Mouse (Mus musculus): ENCODE data around the gene Gnaq.

Gnaq gene

GRCm38 (mm10) chr19:16132791-16132864 is at the start of gene Gnaq:
Gene Gnaq, plus strand, starts transcription at chr19:16132831.
- 0% methylated on average over 11 of the region's 14 CpGs for WGBS

GRCm38 (mm10) chr19:16083981-16084630 is 48.5 kb upstream of the Gnaq start:
- 81% methylated on average over 21 of the region's 21 CpGs for WGBS

- WGBS: 42% methylated on average over 4 of the region's 4 CpGs
Observed at GRCm38 (mm10) chr19:16085248-16085647, 47.4 kb upstream of the Gnaq start.

- 93% methylated on average over 4 of the region's 4 CpGs for WGBS
Observed at GRCm38 (mm10) chr19:16093616-16094015, 39.0 kb upstream of the Gnaq start.

- 80% methylated on average over 3 of the region's 3 CpGs for WGBS
Observed at GRCm38 (mm10) chr19:16109901-16110300, 22.7 kb upstream of the Gnaq start.

GRCm38 (mm10) chr19:16110670-16111069 is 22.0 kb upstream of the Gnaq start:
- WGBS: 77% methylated on average over 3 of the region's 3 CpGs

- WGBS: 59% methylated on average over 1 of the region's 1 CpGs
Observed at GRCm38 (mm10) chr19:16113295-16113694, 19.3 kb upstream of the Gnaq start.

- WGBS: 73% methylated on average over 4 of the region's 4 CpGs
Observed at GRCm38 (mm10) chr19:16118421-16118820, 14.2 kb upstream of the Gnaq start.

- 15% methylated on average over 2 of the region's 2 CpGs for WGBS
Observed at GRCm38 (mm10) chr19:16121301-16121700, 11.3 kb upstream of the Gnaq start.

GRCm38 (mm10) chr19:16128715-16129114 is 3.9 kb upstream of the Gnaq start:
- 57% methylated on average over 5 of the region's 5 CpGs for WGBS

- WGBS: 78% methylated on average over 2 of the region's 2 CpGs
Observed at GRCm38 (mm10) chr19:16129171-16129570, 3.5 kb upstream of the Gnaq start.

- 76% methylated on average over 3 of the region's 3 CpGs for WGBS
Observed at GRCm38 (mm10) chr19:16130476-16130875, 2.2 kb upstream of the Gnaq start.

GRCm38 (mm10) chr19:16131831-16132230 is 800 bp upstream of the Gnaq start:
- WGBS: 16% methylated on average over 6 of the region's 6 CpGs

GRCm38 (mm10) chr19:16132340-16132790 is 266 bp upstream of the Gnaq start:
- WGBS: under 1% methylated on average over 37 of the region's 57 CpGs

- under 1% methylated on average over 113 of the region's 139 CpGs for WGBS
Observed at GRCm38 (mm10) chr19:16132865-16133720, 462 bp downstream of the Gnaq start.

- WGBS: under 1% methylated on average over 25 of the region's 25 CpGs
Observed at GRCm38 (mm10) chr19:16133721-16134570, 1.3 kb downstream of the Gnaq start.

- WGBS: 40% methylated on average over 5 of the region's 5 CpGs
Observed at GRCm38 (mm10) chr19:16138064-16138580, 5.5 kb downstream of the Gnaq start.

GRCm38 (mm10) chr19:16140710-16141109 is 8.1 kb downstream of the Gnaq start:
- 20% methylated on average over 4 of the region's 4 CpGs for WGBS

- WGBS: 69% methylated on average over 4 of the region's 4 CpGs
Observed at GRCm38 (mm10) chr19:16141857-16142256, 9.2 kb downstream of the Gnaq start.

- WGBS: 60% methylated on average over 10 of the region's 10 CpGs
Observed at GRCm38 (mm10) chr19:16142990-16143389, 10.4 kb downstream of the Gnaq start.

- WGBS: 63% methylated on average over 6 of the region's 6 CpGs
Observed at GRCm38 (mm10) chr19:16147446-16147845, 14.8 kb downstream of the Gnaq start.

- 81% methylated on average over 1 of the region's 1 CpGs for WGBS
Observed at GRCm38 (mm10) chr19:16149094-16149493, 16.5 kb downstream of the Gnaq start.
